Mouse (Mus musculus) CH12.LX (cell line): ENCODE measurements at regions not wholly inside any gene's neighbourhood (a gene's known extent, or its start where the extent isn't known, plus 50 kb on each side); places are given as distances from the start of the nearest gene placed in this dataset.

Experiments
- CHD2 ChIP-seq: IDR thresholded peaks from 2 replicates; pipeline ENCODE4 v1.6.1; 2011; ENCODE audit warnings: low read length, improper control_type of control experiment
- CTCF ChIP-seq, 2 experiments: IDR thresholded peaks in 1 of 2; conservative IDR thresholded peaks in 1 of 2; 2 replicates each; pipeline ENCODE4 v1.5.1; 2011 to 2012; ENCODE audit warnings: low read depth in 2 of 2, low read length in 2 of 2, improper control_type of control experiment in 1 of 2, inconsistent platforms in 1 of 2, mild to moderate bottlenecking in 1 of 2, moderate library complexity in 1 of 2
- E2F4 ChIP-seq: IDR thresholded peaks from 2 replicates; pipeline ENCODE4 v1.6.1; 2011; ENCODE audit warnings: low read depth, low read length, improper control_type of control experiment; ENCODE audit not compliant: insufficient replicate concordance
- ELF1 ChIP-seq: IDR thresholded peaks from 2 replicates; pipeline ENCODE4 v1.6.1; 2014; ENCODE audit warnings: low read depth, mild to moderate bottlenecking, inconsistent platforms, low read length, improper control_type of control experiment
- EP300 ChIP-seq: IDR thresholded peaks from 2 replicates; pipeline ENCODE4 v1.6.1; 2011; ENCODE audit warnings: low read length, improper control_type of control experiment
- MAZ ChIP-seq: IDR thresholded peaks from 2 replicates; pipeline ENCODE4 v1.6.1; 2012; ENCODE audit warnings: low read depth, mild to moderate bottlenecking, inconsistent platforms, low read length, improper control_type of control experiment, moderate library complexity
- MEF2A ChIP-seq: IDR thresholded peaks from 2 replicates; pipeline ENCODE4 v1.6.1; 2014; ENCODE audit warnings: low read depth, mild to moderate bottlenecking, inconsistent platforms, low read length, improper control_type of control experiment, borderline replicate concordance
- MXI1 ChIP-seq: IDR thresholded peaks from 2 replicates; pipeline ENCODE4 v1.6.1; 2011; ENCODE audit warnings: mild to moderate bottlenecking, low read depth, low read length, improper control_type of control experiment
- SIN3A ChIP-seq: IDR thresholded peaks from 2 replicates; pipeline ENCODE4 v1.6.1; 2012; ENCODE audit warnings: low read length, improper control_type of control experiment, inconsistent platforms
- SMC3 ChIP-seq: IDR thresholded peaks from 2 replicates; pipeline ENCODE4 v1.6.1; 2011; ENCODE audit warnings: low read depth, low read length, improper control_type of control experiment
- ZMIZ1 ChIP-seq: IDR thresholded peaks from 2 replicates; pipeline ENCODE4 v1.6.1; 2012; ENCODE audit warnings: low read depth, mild to moderate bottlenecking, inconsistent platforms, low read length, improper control_type of control experiment

DNA sequence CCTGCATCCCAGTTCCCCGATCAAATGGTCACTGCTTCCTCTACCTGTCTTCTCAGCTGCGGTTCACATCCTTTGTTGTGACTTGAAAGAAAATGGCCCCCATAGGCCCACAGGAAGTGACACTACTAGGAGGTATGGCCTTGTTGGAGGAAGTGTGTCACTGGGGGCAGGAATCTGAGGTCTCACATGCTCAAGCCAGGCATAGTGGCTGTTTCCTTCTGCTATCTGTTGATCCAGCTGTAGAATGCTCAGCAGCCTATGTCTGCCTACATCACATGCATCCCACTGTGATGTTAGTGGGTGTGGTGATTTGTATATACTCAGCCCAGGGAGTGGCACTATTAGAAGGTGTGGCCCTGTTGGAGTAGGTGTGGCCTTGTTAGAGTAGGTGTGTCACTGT lies 76.1 kb downstream of the Zfp706 start:
- TF ChIP-seq ZMIZ1 = no peak
- TF ChIP-seq SMC3 = no peak
- TF ChIP-seq E2F4 = no peak
- TF ChIP-seq MAZ = no peak
- no peak for TF ChIP-seq CTCF (conservative IDR thresholded peaks at IDR 0.05 in 1 of 2, IDR thresholded peaks at IDR 0.05 in 1 of 2; ENCODE audit: low read depth in 2 of 2, low read length in 2 of 2)
- TF ChIP-seq CHD2 = no peak
- TF ChIP-seq MEF2A = no peak
- TF ChIP-seq ELF1 = no peak
- TF ChIP-seq SIN3A = no peak
- TF ChIP-seq MXI1 = no peak
- no peak for TF ChIP-seq EP300
